Mouse (Mus musculus): ENCODE data around the gene Atrn.
"Not testable (repeated sequence)": the region's sequence is repeated elsewhere in the genome, so short reads cannot be mapped to it uniquely, and the experiment has no call there.

Atrn gene

DNA sequence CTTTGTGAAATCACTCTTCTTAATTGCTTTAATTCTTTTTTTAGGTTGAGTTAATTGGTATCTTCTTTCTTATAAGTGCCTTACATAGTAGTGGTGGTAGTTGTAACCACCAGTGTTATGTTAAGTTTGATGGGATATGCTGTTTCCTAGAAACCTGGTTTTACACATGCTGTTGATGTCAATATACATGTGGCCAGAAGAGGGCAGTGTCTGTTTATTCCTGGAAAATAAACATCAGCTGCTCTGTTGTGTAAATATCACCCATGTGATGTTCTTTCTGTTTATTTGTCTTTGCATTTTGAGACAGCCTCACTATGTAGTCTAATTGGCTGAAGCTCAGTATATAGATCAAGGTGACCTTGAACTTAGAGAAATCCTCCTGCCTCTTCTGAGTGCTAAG, 55.6 kb downstream of the Atrn start:
- DNase-seq: peak; percentile 21 to 37

DNA sequence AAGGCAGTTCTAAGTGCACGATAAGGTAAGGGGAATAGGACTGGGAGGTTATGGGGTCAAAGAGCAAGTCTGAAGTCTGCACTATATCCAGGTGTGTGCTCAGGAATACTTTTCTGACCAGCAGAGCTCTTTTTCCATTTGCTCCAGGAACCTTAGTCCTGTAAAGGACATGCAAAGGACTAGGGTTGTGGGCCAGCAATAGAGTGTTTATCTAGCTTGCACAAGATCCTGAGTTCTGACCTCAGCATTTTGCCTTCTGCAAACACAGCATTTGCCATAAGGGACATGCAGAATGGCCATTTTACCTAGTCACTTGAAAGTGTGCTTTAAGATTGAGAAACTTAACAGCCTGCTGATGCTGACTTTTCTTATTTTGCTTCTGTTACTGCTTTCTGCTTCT, 58.7 kb downstream of the Atrn start:
- DNase-seq: no peak

GRCm38 (mm10) chr2:130971030-130971429, 64.7 kb downstream of the Atrn start:
- DNase-seq: no peak

- no peak for DNase-seq
These were observed 66.1 kb downstream of the Atrn start for GRCm38 (mm10) chr2:130972386-130972785.

GRCm38 (mm10) chr2:130974928-130975327, 68.6 kb downstream of the Atrn start:
- DNase-seq: no peak

DNA sequence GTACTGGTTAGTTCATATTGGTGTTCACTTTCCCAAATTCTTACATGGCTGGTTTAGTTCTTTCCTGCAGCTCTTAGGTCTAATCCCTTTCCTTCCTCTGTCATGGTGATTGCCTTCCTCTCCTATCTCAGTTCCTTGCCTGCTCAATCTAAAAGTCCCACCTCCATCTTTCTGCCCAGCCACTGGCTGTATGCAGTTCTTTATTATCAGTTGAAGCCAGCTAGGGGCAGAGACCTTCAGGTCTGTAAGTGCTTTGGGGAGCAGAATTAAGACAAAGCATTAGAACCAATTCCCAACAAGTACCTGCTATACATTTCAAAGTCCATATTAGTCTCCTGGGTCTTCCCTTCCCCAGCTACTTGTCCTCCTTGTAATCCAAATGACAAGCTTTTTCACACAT, 71.3 kb downstream of the Atrn start:
- DNase-seq: no peak

DNA sequence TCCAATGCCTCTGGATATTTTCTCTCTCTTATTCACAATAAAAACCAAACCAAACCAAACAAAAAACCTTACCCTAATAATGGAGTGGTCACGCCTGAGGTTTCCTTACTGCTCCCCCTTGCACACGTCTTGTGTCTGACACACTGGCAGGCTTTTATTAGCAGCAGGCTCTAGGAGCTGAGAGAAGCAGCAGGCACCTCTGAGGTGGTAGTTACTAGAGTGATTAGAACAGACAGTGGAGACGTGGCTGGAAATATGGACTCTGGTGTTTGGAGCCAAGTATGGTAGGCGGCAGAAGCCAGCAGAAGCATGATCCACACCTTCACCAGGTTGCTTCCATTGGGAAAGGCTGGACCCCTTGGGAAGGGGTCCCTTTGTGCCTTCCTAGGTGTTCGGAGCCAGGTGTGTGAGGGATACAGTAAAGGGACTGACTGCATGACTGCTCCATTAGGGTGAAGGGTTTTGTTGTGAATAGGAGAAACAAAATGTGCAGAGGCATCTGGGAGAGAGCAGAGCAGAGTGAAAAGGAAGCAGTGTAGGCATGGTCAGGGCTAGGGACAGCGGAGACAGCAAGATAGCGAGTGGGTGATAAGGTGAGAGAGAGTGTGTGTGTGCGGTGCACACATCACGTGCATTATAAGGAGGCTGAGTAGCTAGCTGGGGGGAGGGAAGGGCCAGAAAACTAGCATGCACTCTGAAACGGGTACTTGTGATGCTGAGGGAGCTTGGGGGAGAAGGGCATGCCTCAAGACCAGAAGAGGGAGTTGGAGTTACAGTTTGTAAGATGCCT, 72.0 kb downstream of the Atrn start:
- no peak for DNase-seq

GRCm38 (mm10) chr2:130979138-130979537, 72.8 kb downstream of the Atrn start:
- no peak for DNase-seq

DNA sequence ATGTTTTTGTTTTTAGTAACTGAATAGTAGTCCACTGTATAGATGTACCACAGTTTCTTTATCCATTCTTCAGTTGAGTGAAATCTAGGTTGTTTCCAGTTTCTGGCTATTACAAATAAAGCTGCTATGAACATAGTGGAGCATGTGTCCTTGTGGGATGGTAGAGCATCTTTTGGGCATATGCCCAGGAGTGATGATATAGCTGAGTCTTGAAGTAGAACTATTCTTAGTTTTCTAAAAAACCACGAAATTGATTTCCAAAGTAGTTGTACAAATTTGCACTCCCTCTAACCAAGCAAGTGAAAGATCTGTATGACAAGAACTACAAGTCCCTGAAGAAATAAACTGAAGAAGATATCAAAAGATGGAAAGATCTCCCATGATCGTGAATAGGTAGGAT, 86.5 kb downstream of the Atrn start:
- DNase-seq: no peak

DNA sequence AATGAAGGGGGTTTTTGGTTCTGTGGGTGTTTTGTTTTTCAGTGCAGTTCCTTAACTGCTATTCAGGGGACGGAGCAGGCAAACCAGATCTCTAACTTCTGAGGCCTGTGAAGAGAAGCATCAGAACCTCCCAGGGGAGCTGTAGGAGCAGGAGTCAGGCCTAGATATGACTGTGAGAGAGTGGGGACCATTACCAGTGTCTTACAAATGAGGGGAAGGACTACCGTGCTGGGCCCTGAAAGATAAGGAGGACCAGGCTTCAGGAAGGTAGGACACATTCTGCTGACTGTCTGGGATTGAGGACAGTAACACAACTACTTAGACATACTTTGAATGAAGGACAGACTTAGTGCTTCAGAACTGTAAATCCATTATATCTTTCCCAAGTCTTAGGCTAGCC, 102.8 kb downstream of the Atrn start:
- DNase-seq: no peak

DNA sequence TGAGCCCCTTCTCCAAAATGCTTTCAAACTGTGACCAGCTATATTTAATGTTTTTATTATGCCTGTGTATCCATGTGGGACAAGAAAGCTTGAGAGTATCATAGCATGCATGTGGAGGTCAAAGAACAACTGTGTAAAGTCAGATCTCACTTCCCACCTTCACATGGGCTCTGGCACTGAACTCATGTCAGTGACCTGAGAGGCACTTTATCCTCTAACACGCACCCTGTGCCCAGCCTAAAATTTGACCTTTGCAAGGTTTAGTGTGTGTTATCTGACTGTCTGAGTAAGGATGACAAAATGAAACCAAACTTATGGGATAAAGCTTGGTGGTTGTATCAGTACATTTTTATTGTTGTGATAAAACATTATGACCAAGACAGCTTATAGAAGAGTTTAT, 104.3 kb downstream of the Atrn start:
- no peak for DNase-seq

GRCm38 (mm10) chr2:131025230-131025629, 118.9 kb downstream of the Atrn start:
- no peak for DNase-seq

DNA sequence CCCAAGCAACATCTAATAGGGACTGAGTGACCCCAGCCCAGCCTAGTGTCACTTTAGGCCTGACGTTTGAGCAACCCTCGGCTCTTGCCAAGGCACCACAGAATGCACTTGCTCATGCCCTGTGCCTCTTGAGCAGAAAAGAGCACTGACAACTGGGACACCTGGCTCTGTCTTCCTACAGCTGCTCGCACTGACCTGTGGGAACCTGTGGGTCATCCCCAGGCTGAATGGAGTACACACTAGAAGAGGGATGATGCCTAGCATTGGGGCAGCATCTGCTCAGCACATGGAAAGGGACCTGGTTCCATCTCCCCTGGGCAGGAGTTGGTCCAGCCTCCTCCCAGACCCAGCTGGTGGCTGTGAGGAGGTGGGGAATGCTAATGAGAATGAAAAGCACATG, 120.6 kb downstream of the Atrn start:
- no peak for DNase-seq

DNA sequence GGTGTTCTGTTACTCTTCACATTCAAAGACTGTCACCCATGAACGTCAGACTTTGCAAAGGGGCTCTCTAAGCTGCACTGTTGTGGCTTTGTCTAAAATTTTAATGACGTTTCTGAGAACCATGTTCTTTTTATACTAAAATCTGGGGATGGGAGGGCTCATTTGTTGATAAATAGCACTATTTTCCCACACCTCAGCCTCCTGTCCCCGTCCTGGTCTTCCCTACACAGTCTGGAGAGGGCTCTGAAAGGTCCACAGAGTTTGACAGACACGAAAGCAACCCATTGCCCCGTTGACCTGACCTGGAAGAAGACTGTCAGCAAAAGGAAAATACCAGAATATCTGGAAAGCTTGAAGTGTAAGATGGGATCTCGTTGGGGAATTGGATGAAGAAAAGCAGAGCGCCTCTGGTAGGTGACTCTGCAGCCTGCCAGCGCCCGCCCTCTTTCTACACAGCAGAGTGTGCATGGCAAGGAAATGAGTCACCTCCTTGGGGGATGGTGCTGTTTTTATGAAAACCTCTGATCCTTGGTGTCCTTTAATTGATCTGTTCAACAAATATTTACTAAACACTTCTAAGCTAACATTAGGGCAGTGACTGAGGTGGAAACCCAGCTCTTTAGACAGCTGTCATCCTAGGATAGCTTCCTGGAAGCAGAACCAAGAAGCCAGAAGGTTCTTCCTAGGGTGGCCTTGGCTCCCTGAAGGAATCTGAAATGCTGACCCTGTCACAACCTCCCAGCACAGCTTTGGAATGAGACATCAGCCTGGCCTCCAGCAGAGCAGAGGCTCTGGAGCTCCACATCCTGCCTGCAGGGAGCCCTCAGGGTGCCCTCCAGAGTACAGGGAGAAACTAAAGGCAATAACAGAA, 123.0 kb downstream of the Atrn start:
- DNase-seq: peak; percentile 28 to 45

- no peak for DNase-seq
These were observed 124.3 kb downstream of the Atrn start for GRCm38 (mm10) chr2:131030561-131030960.

DNA sequence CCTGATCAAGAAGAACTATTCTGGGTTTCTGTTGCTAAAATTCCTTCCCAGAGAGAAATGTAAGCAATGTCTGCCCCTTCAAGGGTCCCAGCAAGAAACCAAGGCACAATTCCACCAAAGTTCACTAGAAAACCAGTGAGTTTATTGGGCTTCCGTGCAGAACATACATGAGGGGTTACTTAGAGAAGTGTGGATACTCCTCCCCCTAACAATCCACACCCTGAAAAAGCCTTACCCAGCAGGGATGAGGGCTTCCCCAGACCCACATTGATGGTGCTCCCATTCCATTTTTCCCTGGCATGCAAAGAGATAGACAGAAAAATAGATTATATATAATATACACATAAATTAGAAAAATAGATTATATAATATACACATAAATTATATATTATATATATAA, 124.7 kb downstream of the Atrn start:
- no peak for DNase-seq

DNA sequence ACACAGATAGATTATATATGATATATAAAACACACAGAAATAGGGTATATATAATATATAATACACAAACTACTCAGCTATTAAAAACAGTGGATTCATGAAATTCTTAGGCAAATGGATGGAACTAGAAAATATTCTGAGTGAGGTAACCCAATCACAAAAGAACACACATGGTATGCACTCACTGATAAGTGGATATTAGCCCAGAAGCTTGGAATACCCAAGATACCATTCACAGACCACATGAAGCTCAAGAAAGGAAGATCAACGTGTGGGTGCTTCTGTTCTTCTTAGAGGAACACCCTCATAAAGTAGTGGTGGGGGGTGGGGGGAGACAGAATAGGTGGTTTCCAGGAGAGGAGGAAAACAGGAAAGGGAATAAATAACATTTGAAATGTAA, 125.1 kb downstream of the Atrn start:
- DNase-seq: not testable (repeated sequence)

DNA sequence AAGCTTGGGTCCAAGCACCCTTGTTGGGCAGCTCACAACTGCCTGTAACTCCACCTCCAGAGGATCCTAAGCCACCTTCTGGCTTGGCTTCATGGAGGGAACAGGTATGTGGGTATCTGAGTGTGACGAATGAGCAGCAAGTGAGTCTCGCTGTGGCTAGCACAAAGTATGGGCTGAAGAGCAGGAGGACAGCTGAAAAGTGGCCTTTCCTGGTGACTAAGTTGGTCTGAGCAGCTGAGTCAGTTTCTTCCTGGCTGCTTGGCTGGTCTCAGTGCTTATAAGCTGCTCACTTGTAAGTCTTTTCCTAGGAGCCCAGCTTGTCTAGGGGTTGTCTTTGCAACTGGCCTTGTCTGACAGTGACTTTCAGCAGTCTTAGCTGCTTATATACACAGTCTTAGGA, 130.0 kb downstream of the Atrn start:
- DNase-seq: no peak

GRCm38 (mm10) chr2:131036757-131037156, 130.5 kb downstream of the Atrn start:
- DNase-seq: no peak

GRCm38 (mm10) chr2:131037226-131037990, 131.1 kb downstream of the Atrn start:
- peak; percentile 32 to 52 for DNase-seq

GRCm38 (mm10) chr2:131038197-131038596, 131.9 kb downstream of the Atrn start:
- DNase-seq: no peak

DNA sequence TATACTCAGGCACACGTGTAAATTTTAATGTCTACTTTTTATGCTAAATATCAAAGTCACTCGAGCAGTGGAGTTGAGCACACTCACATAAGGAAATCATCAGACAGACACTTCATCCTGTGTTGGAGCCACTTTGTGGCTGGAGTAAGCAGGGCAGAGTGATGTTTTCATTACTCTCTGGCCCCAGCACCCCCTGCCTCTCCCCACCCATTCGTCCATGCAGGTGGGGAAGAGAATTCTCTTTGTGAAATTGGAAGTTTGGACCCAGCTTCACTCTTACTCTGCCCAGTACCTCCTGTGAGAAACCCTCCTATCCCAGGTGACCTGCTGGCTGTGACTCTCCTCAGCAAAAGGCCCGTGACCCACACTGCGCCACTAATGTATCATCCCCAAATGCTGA, 132.4 kb downstream of the Atrn start:
- DNase-seq: no peak
